Mouse (Mus musculus) G1E-ER4 (cell line): ENCODE measurements around the gene Erc2. TPM values are rescaled to one million over a fixed set of nuclear protein-coding genes. Genes with fewer than 3 reads are reported as not detected.

Source experiments
- GATA1 ChIP-seq: IDR thresholded peaks from one replicate; pipeline ENCODE4 v1.8.0; 2012; ENCODE audit warnings: low read length, inconsistent platforms
- polyA plus RNA-seq: library from polyadenylated mRNA; stranded (reverse); fragments of >175 nt; gene quantifications from 2 replicates; pipeline ENCODE4 v1.2.3, GENCODE M21; 2012

The Erc2 gene
- polyA plus RNA-seq, 1 experiment: not detected

DNA sequence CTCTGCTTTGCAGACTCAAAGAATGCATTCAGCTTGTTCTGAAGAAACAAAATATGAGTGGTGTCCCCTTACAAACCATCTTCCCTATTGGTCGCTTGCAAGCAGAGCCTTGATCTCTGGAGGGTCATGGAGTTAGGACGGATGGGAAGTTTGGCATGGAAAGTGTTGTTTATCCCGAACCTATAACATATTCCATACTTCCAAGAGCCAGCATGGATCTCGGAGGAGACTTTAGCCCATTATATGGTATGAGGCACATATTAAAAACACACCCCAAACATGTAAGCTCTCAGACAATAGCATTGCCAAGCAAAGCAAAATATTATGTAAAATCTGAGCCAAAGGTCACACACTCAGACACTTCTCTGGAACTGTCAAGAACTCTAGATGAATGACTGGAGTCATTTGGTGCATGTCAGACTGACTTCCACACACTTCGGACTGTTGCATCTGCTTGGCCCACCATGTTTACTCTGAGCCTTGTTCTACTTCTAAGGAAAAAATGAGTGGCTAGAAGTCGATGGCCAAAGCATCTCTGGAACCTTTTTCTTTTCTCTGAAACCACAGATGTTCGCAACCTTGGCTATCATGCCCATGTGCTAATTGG is 809.6 kb downstream of the Erc2 start:
- no peak for TF ChIP-seq GATA1

DNA sequence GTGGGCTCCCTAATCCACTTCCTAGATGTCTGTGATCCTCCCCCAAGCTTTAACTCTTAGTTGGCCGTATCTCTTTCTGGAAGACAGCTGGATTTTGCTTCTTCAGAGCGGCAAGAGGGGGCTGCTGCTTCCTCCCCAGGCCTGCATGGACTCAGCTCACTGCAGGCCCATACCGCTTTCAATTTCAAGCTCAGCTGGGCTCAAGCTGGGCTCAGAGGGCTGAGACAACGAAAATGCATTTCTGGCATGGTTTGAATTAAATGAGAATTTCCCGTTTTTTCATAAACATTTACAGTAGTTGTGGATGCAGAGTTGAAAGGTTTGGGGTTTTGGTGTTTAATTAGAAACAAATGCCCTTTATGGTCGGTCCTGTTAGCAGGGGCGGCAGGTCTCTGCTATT is 812.8 kb downstream of the Erc2 start:
- TF ChIP-seq GATA1: no peak

DNA sequence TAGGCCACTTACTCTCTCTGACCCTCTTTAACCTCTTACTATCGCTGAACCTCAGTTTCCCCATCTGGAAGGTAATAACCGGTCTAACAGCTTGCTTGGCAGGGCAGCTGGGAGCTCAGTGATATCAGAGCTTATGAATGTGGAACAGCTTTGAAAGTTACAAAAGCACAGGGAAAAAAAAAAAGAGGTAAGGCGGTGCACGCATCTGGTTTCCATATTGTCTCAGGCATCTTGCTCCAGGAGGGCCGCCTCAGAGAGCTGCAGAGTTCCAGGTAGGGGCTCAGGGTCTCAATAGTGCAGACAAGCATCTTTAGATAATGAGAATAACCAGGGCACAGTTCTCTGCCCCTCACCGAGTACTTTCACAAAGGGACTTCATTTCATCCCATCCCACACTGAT is 816.9 kb downstream of the Erc2 start:
- no peak for TF ChIP-seq GATA1

DNA sequence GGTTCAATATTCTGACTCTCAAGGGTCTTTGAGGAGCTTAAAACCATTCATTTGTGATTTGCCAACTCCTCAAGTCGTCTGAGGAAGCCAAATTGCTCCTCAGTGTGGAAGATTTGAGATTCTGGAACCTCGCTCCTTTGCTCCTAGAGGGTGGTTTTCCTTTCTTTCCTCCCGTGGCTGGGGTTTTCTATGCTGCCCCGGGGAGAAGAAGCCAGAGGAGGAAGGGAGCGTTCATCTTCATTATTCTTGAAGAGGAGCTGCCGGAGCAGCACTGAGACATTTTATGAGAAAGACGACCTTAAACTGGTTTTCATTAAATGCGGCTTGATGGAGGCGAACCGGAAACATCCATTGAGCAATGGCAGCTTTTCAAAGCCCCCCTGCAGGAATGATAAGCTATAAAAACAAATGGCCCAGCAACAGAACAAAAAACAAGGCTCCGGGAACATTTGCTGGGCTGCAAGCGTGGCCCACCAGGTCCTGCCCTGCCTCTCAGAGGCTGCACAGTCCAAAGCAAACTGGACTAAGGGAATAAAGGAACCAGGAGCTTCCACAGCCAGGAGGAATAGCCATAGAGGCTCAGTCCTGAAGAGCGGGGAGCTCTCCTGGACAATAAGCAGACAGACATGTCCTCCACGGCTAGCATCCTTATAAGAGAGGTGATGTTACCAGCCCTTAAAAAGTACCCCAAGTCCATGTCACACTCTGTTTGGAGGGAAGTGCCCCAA is 819.2 kb downstream of the Erc2 start:
- TF ChIP-seq GATA1: no peak

DNA sequence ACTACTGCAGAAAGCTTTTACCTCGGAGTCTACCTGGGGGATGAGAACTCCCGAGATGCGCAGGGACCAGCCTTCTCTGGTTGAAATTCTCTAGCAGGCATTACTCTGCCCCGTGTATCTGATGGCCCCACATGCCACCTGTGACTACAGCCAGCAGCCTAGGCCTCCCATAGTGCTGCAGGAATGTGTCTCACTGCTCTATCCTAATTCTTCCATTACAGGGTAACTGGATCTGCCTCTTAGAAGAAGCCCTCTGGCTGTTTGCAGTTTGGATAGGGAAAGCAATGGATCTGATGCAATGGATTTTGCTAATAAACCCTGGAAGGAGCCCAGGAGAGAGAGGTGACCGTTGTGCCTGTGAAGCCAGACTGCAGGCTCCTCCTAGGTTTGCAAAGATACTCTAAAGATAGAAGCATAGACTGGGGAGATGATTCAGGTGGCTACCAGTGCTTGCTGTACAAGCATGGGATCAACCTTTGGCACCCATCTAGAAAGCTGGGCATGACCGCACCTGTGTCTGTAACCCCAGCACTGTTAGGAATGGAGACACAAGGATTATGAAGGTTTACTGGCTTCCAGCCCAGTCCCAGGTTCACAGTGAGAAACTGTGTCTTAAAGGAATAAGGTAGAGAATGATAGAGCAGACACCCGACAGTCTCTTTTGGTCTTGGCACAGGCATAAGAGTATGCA is 821.2 kb downstream of the Erc2 start:
- no peak for TF ChIP-seq GATA1

DNA sequence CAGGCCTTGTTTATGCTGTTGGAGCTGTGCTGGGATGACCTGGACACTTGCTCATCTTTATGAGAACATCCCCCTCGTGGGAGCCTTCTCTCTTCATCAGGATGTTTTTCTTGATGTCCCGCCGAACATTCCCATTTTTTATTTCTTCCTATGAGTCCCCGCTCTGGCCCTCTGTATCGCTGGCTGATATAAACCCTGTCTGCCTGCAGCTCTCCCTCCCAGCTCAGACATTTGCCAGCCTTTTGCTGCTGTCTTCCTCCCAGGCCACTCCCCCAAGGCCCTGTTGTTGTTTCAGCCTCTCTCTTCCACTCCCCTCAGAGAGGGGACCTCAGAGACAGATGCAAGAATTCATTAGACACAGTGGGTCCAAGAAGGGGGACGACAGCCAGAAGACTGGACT is 823.5 kb downstream of the Erc2 start:
- TF ChIP-seq GATA1: no peak

DNA sequence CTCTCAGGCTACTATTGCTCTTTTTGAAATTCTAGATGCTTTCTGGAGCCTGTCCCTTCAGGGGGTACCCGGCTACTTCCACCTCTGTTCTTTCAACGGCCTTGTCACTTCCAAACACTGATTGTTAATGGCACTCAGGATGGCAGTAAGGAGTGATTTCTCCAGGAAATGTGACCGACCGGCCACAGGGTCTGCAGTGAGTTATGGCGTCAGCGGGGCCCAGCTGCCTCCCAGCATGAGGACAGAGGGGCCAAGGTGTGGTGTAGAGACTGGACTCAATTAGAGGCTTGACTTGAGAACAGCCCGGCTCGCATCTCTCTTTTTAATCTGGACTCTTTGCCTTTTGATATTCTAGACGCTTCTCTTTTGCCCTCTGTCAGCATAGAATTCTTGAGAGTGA is 829.5 kb downstream of the Erc2 start:
- no peak for TF ChIP-seq GATA1

DNA sequence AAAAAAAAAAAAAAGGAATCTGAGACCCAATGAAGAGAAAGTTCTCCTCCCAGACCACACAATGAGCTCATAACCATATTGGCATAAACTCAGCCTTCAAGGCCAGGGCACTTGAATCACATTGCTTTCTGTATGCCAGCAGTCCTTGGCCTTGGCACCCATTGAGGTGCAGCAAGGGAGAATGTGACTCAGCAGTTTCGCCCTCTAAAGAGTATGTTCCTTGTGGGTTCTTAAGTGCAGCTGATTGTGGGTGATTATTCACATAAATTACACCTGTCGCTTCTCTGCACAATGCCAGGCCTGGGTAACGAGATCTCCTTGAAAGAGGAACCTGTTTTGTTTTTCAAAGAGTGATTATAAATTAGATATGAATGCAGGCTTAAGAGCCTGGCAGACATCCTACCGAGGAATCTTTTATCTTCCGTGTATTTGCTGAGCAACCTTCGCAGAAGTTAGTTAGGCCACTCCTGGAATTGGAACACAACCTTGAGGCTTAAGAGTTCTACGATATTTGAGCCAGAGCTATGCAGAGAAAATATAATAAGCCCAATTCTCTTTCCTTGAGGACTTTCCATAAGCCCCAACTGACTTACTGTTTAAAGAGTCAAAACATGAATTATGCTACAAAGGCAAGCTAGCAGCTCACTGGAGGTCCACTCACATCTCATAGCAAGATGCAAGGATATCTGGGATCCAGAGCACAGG is 834.3 kb downstream of the Erc2 start:
- TF ChIP-seq GATA1: no peak

DNA sequence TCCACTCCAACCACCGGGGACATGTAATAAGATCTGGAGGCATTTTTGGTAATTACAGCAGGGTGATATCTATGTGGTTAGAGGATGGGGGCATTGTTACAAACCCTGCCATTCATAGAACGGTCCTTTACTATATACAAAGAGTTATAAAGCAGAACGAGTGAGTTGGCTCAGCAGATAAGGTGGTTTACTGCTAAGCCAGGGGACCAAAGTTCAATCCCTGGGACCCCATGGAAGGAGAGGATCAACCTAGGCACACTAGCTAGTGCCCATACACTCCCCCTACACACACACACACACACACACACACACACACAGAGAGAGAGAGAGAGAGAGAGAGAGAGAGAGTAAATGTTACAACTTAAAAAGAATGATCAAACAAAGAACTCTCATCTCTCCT is 835.2 kb downstream of the Erc2 start:
- TF ChIP-seq GATA1: no peak

DNA sequence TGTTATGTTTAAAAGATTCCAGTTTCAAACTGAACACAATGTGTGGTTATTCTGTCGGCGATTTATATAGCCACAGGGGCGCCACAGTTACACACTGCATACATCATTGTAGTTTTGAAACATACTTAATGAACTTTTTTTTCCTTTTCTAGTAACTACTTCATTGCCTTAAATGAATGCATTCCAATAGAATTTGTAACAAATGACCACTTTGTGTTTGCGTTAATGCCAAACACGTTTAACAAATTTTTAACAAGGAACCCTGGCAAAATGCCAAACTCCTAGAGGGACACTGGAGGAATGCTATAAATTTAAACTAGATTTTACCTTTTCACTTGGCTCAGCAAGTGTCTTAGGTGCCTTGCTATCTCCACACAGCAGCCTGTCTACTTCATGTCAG is 845.7 kb downstream of the Erc2 start:
- TF ChIP-seq GATA1: no peak

DNA sequence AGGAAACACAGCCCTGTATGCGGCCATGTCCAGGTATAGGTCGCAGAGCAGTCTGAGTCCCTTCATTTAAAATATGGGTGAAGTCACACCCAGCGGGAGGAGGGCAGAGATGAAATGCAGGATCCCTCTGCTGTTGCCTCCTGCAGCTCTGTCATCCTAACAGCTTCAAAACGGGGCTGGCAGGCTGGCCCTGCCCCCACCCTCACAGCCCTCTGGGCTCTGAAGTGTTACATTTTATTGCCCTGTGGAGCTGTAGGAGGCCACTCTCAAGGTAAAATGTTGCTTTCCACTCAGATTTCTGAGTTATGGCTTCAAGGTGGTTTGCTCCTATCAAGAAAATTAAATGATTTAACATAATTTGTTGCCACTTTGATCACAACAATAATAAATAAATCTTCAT is 847.5 kb downstream of the Erc2 start:
- TF ChIP-seq GATA1: no peak

DNA sequence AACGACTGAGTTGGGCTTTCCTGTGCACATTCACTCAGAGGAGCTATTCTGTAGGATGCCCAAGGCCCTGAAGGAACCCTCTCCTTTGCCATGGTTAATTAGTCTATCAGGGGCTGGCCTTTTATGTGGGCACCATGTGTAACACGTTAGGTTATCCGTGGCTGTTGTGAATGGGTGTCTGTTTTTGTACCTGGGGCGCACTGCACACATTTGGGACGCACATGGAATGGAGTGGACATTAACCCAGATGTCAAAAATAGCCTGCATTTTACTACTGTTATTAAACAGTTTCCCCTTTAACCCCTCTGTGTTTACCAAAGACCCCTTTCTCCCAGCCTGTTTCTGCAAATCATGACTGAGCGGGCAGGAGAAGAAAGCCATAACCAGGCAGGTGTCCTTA is 848.0 kb downstream of the Erc2 start:
- TF ChIP-seq GATA1: no peak

DNA sequence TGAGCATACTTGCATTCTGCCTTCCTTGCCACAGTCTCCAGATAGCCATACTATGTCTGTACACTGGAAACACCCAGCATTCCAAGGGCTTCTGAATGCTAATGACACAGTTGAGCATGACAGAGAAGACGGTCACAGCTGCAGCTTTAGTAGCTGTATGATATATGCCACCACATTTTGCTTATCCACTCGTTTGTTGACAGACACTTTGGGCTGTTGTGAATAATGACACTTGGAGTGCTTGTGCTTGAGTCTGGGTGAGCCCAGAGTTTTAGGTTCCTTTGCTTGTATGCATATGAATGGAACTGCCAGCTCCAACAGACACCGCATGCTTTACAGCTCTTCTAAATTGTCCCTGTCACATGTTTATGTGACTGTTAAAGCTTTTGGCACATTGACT is 852.8 kb downstream of the Erc2 start:
- no peak for TF ChIP-seq GATA1

DNA sequence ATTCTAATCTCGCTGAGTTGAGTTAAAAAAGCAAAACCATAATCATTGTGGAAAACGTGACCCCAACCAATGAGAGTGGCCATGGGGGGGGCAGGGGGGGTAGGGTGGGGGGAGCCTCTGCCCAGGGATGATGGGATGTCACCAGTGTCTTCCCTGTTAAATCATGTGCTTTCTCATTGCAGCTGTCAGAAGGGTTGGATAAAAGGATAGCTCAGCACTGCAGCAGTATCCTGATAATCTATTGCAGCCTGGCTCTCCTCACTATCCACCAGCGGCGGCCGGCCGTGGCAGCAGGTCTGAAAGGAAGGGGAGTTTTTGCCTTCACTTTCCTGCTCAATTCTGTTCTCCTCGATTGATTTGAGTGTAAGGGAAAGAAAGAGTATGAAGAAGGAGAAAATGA is 853.2 kb downstream of the Erc2 start:
- TF ChIP-seq GATA1: no peak

DNA sequence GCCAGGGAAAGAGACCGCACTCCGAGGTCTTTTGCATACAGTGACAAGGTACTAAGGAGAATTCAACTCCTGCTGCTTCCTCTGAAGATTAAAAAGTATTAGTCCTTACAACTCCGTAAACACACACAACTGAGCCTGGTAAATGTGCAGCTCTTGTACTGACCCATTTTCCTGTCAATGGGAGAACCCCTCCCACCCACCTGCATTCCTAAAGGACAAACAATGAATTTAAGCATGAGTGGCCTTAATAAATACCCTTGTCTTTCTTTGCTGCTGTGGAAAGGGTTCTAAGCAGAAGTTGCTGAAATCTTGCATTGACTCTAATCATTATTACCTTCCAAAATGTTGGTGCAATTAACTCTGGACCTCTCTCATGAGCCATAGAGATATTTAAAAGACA is 854.5 kb downstream of the Erc2 start:
- TF ChIP-seq GATA1: no peak

DNA sequence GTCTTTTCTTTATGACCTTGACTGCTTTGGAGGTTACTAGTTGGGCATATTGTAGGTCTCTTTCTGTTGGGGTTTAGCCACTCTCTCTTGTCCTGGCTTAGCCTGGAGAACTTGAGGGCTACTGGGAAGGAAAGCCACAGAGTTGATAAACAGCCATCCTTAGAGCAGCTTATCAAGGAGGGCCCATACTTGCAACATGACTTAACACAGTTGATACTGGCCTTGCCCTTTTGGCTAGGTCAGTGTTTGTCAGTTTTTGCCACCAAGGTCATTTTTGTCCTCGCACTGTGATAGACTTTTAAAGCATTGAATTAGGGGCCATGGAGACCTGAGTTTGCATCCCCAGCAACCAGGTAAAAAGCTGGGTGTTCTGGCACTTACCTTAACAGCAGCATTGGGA is 858.6 kb downstream of the Erc2 start:
- no peak for TF ChIP-seq GATA1
